Mouse (Mus musculus) lung, postnatal 0 days (tissue): ENCODE measurements at regions not wholly inside any gene's neighbourhood (a gene's known extent, or its start where the extent isn't known, plus 50 kb on each side); places are given as distances from the start of the nearest gene placed in this dataset.

Experiments
- ATAC-seq: fragments of 200-750 bp; cut with Nextera tagmentation; 2 replicates; pipeline ENCODE4 v1.8.0; 2017; ENCODE audit warnings: moderate library complexity
- DNase-seq: peaks from one replicate; pipeline ENCODE4 v3.0.0-alpha.2; 2016; ENCODE audit warnings: low spot score
- H3K27ac ChIP-seq: fragments of 300-500 bp; sonication (generic); 2 replicates; pipeline ENCODE4 v1.5.1; 2014; ENCODE audit warnings: antibody characterized with exemption, mild to moderate bottlenecking, low read length, mixed read lengths
- H3K27me3 ChIP-seq: fragments of 300-500 bp; sonication (generic); replicated peaks from 2 replicates; pipeline ENCODE4 v1.6.1; 2014; ENCODE audit warnings: low read length, mixed read lengths; ENCODE audit not compliant: insufficient read depth
- H3K36me3 ChIP-seq: fragments of 300-500 bp; sonication (generic); 2 replicates; pipeline ENCODE4 v1.6.1; 2014; ENCODE audit warnings: low read length, mixed read lengths; ENCODE audit not compliant: insufficient read depth
- H3K4me1 ChIP-seq: fragments of 300-500 bp; sonication (generic); 2 replicates; pipeline ENCODE4 v1.6.1; 2014; ENCODE audit warnings: antibody characterized with exemption, low read depth, low read length, mixed read lengths; ENCODE audit not compliant: insufficient read depth
- H3K4me2 ChIP-seq: fragments of 300-500 bp; sonication (generic); replicated peaks from 2 replicates; pipeline ENCODE4 v1.6.1; 2014; ENCODE audit warnings: low read depth, mild to moderate bottlenecking, low read length, moderate library complexity, mixed read lengths
- H3K4me3 ChIP-seq: fragments of 300-500 bp; sonication (generic); 2 replicates; pipeline ENCODE4 v1.5.1; 2014; ENCODE audit warnings: low read depth, low read length
- H3K9ac ChIP-seq: fragments of 300-500 bp; sonication (generic); replicated peaks from 2 replicates; pipeline ENCODE4 v1.6.1; 2014; ENCODE audit warnings: low read depth, mild to moderate bottlenecking
- H3K9me3 ChIP-seq: fragments of 300-500 bp; sonication (generic); 2 replicates; pipeline ENCODE4 v1.6.1; 2016; ENCODE audit warnings: low read length, mixed read lengths
- CTCF ChIP-seq: IDR thresholded peaks from 2 replicates; pipeline ENCODE4 v1.5.1; 2016; ENCODE audit warnings: antibody characterized with exemption, mild to moderate bottlenecking
- EP300 ChIP-seq: IDR thresholded peaks from 2 replicates; pipeline ENCODE4 v1.6.1; 2016; ENCODE audit warnings: antibody characterized with exemption, mild to moderate bottlenecking, control low read depth
- WGBS: fragments of 180-500 bp; shearing (Covaris S2); extraction: QIAGEN DNeasy Blood & Tissue Kit; methylation state at CpG from one replicate; pipeline ENCODE4 v1.1.7; 2014; 5-methylcytosine and 5-hydroxymethylcytosine counted together

DNA sequence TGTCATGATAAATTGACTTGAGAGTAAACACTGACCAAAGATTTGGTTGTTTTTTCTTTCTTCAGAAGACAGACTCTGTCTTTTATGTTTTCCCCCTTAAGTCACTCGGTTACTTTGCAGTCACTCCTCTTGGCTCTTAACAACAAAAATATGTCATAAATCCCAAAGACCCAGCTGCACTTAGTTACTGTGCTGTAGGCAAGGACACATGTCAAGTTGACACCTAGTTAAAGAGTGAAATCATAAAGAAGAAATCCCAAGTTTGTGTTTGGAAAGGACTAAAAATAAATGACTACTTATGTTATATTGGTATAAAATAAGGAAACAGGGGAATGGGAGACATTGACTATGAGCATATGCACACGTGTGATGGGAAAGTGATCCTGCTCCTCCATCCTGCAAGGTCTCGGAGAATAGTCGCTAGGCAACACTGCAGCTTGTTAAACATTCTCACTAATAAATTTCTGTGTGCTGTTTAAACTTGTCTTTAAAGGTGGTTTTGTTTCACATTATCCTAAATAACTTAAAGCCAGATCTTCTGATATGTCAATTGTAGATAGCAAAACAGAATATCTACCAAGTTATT is 298.1 kb downstream of the Gulp1 start:
- H3K36me3 ChIP-seq = no peaks in the 10 kb centered on the region
- H3K9ac ChIP-seq = no peak overlapping the region
- 45% methylated on average over 4 of the region's 4 CpGs for WGBS
- TF ChIP-seq EP300 = no peak
- TF ChIP-seq CTCF = no peak
- H3K9me3 ChIP-seq = no peaks in the 10 kb centered on the region
- H3K27ac ChIP-seq = no peak overlapping the region
- no peak overlapping the region for H3K4me3 ChIP-seq
- H3K4me1 ChIP-seq = no peaks in the 10 kb centered on the region
- peak; percentile 40; the same call in 1 of the 2 replicates for ATAC-seq
- DNase-seq = peak; percentile 51
- H3K4me2 ChIP-seq = no peak overlapping the region
- H3K27me3 ChIP-seq = no peaks in the 10 kb centered on the region

DNA sequence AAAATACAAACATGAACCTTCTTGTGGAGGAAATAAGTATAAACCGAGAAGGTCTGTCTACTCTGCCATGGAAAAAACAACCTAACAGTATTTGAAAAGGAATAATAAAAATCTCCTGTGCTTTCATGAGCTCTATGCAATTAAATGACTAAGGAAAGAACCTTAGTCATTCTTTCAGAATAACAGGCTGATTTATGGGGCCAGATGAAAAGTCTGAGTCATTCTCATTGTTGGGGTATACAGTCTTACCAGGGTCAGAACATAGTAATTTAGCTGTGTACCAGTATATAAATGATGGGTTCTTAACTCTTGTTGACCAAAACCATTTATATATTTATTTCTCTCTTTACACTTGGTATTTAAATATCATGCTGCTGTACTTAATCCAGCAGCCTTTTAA is 312.1 kb downstream of the Gulp1 start:
- H3K4me2 ChIP-seq = no peak overlapping the region
- 82% methylated on average over 1 of the region's 1 CpGs for WGBS

DNA sequence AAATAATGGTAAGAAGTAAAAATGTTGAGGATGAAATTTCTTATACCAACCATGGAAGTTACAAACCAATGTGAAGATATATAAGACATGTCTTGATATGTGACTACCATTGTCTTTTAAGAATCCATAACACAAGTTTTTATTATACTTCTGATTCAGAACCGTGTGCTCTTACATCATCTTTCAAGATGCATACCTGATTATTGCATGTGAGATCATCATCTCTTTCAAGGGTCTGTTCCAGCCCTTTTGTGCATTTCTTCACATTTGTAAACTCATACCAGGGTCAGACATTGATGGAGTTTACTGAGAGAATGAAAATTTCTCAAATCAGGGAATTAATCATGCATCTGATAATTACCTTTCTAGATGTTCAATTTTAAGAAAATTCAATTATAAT is 312.5 kb downstream of the Gulp1 start:
- 91% methylated on average over 1 of the region's 1 CpGs for WGBS
- no peak for TF ChIP-seq EP300
- no peak for TF ChIP-seq CTCF
- ATAC-seq (no peak), DNase-seq (no peak)
- Histone ChIP-seq H3K4me1 (no peaks in the 10 kb centered on the region), H3K4me2 (no peak overlapping the region), H3K4me3 (no peak overlapping the region), H3K36me3 (no peaks in the 10 kb centered on the region), H3K9ac (no peak overlapping the region), H3K27me3 (no peaks in the 10 kb centered on the region), H3K27ac (no peak overlapping the region), H3K9me3 (no peaks in the 10 kb centered on the region)

More for the DNA sequence above, 312.1 kb downstream of the Gulp1 start:
- Histone ChIP-seq H3K9ac (no peak overlapping the region), H3K36me3 (no peaks in the 10 kb centered on the region), H3K4me3 (no peak overlapping the region), H3K9me3 (no peaks in the 10 kb centered on the region), H3K4me1 (no peaks in the 10 kb centered on the region), H3K27ac (no peak overlapping the region), H3K27me3 (no peaks in the 10 kb centered on the region)
- TF ChIP-seq CTCF (no peak), EP300 (no peak)
- ATAC-seq (no peak), DNase-seq (no peak)

DNA sequence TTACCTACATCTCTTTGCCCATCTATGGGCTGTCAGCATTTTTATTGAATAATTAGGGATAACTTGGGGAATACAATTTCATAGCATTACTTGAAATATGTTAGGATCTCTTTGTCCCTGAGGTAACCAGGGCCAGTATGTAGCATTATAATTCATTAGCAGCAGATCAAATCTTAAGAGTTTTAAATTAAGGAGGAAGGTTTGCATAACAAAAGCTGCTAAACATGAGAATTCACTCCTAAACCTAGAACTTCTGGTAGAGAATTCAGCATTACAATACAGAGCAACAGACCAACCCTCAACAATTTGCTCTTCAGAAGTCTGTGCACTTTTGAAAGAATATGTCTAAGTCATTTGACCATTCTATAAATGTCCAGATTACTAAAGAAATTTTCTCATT is 340.3 kb downstream of the Gulp1 start:
- Histone ChIP-seq H3K4me1 (no peaks in the 10 kb centered on the region), H3K27me3 (no peaks in the 10 kb centered on the region), H3K27ac (no peak overlapping the region), H3K4me3 (no peak overlapping the region), H3K36me3 (no peaks in the 10 kb centered on the region), H3K9ac (no peak overlapping the region), H3K9me3 (no peaks in the 10 kb centered on the region), H3K4me2 (no peak overlapping the region)
- no peak for ATAC-seq
- no peak for DNase-seq
- TF ChIP-seq EP300 (no peak), CTCF (no peak)

DNA sequence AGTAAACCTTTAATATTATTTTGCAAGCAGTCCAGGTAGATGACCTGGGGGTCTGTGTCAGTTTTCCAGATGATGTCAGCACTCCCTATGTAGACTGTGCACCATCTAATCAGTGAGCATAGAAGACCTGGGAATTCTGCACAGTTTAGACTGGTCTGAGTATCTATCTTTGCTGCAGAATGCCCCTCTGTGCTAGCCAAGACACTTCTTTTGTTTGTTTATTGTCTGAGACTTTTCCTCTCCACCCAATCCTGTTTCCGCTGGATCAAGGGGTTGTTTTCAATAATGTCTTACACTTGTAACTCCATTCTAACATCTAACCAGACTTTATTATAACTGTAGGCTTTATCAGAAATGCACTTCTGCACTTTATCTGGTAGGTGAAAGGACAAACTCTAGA is 341.1 kb downstream of the Gulp1 start:
- Histone ChIP-seq H3K9ac (no peak overlapping the region), H3K4me2 (no peak overlapping the region), H3K4me3 (no peak overlapping the region), H3K27ac (no peak overlapping the region), H3K9me3 (no peaks in the 10 kb centered on the region), H3K4me1 (no peaks in the 10 kb centered on the region), H3K27me3 (no peaks in the 10 kb centered on the region), H3K36me3 (no peaks in the 10 kb centered on the region)
- 33% methylated on average over 1 of the region's 1 CpGs for WGBS
- DNase-seq (peak; percentile 20), ATAC-seq (peak; percentile 46)
- TF ChIP-seq EP300 (peak; percentile 62), CTCF (no peak)
